Mouse (Mus musculus) skeletal muscle tissue, adult 2 months (tissue): ENCODE measurements at regions not wholly inside any gene's neighbourhood (a gene's known extent, or its start where the extent isn't known, plus 50 kb on each side); places are given as distances from the start of the nearest gene placed in this dataset.
A peak's percentile ranks its signal among the peaks of the same experiment; 100 is the strongest.

Experiments used
- DNase-seq: peaks from one replicate; pipeline ENCODE4 v3.0.0-alpha.2; 2012; ENCODE audit warnings: low read depth, low spot score

GRCm38 (mm10) chr3:52158788-52159260, 53.9 kb upstream of the Maml3 start:
- no peak for DNase-seq

DNA sequence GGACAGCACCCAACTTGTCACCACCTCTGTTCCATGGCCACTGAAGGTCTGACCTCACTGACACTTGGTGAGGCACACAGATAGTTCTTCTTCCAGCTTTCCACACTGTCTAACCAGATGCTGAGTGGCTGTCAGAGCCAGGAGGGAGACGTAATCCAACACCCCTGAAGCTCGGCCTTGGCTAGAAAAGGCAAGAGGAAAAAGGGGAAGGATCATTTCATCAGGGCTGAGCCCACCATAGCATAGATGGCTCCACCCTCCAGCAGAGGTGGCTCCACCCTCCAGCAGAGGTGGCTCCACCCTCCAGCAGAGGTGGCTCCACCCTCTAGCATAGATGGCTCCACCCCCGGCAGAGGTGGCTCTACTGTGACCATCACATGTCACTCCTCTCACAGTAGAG, 56.8 kb upstream of the Maml3 start:
- DNase-seq = no peak

- no peak for DNase-seq
Measured at GRCm38 (mm10) chr3:52163990-52164389, 59.1 kb upstream of the Maml3 start.

DNA sequence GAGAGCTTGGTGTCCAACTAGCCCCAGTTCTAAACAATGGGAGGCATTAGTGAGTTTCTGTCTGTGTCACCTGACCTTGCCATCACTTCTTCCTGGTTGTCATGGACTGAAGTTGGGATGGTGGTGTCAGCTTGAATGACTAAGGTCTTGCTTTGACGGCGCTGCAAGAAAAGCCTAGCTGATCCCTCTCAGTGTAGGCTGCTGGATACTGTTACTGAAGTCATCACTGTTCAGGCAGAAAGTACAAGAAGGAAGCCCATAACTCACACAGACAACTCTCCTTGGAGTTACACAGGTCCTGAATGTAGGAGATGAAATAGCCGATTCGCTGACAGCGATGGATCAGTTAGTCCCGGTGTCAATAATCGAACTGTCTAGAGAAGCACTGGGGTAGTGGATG, 62.5 kb upstream of the Maml3 start:
- DNase-seq = no peak

DNA sequence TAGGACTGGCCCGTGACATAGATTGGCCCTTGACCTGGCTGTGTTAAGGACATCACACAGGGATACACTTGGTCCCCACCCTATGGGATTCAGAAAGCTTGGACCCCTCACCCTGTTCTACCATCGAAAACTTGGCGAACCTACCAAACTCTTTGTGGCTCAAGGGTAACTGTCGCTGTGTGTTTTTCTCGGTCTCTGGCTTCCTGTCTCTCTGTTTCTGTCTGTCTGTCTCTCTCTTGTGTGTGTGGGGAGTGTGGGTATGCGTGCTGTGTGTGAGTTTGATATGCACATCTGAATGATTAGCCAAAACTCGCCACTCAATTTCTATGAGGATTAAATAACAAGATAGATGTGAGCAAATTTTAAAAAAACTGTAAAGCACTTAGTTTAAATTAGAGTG, 66.0 kb upstream of the Maml3 start:
- DNase-seq = no peak

GRCm38 (mm10) chr3:52171303-52171702, 66.4 kb upstream of the Maml3 start:
- no peak for DNase-seq

DNA sequence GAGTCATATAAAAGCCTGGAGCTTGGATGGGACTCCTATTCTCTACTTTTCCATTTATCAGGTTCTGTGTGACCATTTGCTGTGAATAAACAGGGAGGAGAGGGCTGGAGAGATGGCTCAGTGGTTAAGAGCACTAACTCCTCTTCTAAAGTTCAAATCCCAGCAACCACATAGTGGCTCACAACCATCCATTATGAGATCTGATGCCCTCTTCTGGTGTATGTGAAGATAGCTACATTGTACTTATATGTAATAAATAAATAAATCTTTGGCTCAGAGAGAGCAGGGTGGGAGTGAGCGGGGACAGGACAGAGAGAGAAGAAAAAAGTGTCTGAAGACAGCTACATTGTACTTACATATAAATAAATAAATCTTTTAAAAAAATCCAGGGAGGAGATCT, 68.6 kb upstream of the Maml3 start:
- no peak for DNase-seq

DNA sequence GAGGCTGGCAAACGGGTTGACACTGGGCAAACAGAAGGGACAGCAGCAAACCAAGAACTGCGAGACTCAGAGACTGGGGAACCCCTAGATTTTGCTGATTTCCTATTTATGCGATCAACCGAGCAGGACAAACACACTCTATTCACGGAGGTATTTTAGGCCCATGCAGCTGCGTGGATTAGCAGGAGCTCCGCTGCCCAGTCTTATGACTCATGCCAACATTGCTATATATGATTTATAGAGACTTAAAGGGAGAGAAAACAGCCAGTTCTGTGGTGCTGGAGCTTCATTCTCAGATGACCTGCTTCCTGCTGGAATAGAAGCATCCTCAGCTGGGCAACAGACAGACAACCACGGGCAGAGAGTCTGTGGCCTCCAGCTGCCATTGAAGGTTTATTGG, 71.2 kb upstream of the Maml3 start:
- no peak for DNase-seq

GRCm38 (mm10) chr3:52178851-52179250, 74.0 kb upstream of the Maml3 start:
- no peak for DNase-seq

GRCm38 (mm10) chr3:52179686-52180085, 74.8 kb upstream of the Maml3 start:
- peak; percentile 79 for DNase-seq

- DNase-seq = no peak
Measured at GRCm38 (mm10) chr3:52180306-52180705, 75.4 kb upstream of the Maml3 start.

DNA sequence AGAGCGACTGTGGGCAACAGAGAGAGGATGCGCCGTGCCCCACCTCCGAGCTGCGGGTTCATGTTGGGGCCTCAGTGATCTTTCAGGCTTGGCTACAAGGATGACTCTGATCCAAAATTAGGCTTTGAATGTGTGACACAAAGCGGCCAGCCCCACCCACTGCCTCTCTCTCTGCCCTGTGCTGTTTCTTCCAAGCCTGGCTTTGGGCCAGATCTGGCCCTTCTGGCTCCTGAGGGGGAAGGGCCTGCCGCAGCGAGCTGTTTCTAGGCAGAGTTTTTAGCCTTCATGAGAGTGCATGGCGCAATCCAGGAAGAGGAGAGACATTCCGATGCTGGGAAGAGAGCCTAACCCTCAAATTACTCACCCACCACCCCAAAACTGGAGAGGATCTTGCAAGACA, 75.9 kb upstream of the Maml3 start:
- peak; percentile 89 for DNase-seq

GRCm38 (mm10) chr3:52181326-52182101, 76.6 kb upstream of the Maml3 start:
- DNase-seq = no peak

- no peak for DNase-seq
Measured at GRCm38 (mm10) chr3:52184241-52184640, 79.4 kb upstream of the Maml3 start.

DNA sequence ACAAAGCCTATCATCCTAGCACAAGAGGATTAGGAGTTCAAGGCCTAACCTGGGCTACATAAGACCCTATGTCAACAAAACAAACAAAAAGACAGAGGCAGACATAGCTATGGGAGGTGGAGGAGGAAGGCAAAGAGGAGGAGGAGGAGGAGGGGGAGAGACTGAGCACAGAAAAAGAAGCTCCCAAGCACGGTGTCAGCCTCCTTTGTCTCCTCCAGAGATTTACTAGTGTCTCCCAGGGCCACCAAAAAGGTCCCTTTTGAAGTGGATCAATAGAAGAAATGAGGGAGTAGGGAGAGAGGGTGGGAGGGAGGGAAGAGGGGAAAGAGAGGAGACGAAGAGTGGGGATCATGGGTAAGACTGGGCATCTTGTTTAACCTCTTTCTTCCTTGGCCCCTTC, 80.5 kb upstream of the Maml3 start:
- DNase-seq = no peak

DNA sequence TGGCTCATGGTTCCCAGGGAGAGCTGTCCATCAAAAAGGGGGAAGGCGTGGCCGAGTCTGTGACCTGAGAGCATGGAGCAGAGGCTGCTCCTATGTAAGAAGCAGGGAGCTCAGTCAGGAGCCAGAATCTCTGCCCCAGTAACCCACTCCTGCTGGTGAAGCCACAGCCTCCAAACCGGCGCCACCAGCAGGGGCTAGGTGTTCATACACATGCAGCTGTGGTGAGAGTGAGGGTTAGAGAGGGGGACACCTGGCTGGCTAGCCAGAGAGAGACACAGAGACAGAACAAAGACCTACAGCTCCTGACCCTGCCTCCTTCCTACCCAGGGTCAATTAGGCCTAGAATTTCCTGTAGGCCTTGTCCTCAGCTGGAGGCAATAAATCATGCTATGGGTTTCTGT, 80.7 kb upstream of the Foxo1 start:
- no peak for DNase-seq

DNA sequence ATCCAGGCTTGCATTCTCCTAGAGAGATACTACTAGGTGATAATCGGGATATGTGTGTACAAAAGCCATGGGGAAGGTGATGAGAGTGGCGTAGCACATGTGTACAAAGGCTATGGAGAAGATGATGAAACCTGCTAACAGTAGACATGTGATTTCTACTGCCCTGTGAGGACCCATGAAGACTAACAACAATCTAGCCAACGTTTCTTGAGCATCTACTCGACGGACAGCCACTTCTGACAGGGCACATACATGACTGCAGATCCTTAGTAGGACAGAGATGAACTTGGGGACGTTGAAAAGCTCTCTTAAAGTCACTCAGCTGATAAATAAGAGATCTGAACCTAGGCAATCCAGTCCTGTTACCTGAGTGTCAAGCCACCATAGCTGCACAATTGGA, 79.8 kb upstream of the Foxo1 start:
- no peak for DNase-seq

GRCm38 (mm10) chr3:52189016-52189415, 79.1 kb upstream of the Foxo1 start:
- no peak for DNase-seq

- DNase-seq = no peak
Measured at GRCm38 (mm10) chr3:52190021-52190420, 78.1 kb upstream of the Foxo1 start.

DNA sequence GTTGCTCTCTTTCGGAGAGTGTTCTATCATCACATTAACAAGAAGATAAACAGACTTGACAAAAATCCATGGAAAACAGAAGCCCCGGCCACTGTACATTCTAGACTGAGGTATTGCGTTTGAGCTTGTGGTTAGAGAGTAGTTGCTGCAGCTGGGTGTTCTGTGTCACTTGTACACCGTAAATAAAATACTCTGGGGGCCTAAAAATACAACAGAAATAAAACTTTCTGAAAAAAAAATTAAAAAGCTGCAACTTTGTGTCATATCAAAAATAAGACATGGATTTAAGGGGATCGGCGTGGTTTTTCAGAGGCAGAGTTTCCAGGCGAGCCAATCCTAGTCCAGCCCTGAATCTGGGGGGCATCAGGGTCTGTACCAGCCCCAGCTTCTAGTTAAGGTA, 75.1 kb upstream of the Foxo1 start:
- no peak for DNase-seq

GRCm38 (mm10) chr3:52194216-52194615, 73.9 kb upstream of the Foxo1 start:
- no peak for DNase-seq

GRCm38 (mm10) chr3:52195486-52195885, 72.7 kb upstream of the Foxo1 start:
- DNase-seq = no peak

- peak; percentile 66 for DNase-seq
Measured at GRCm38 (mm10) chr3:52196047-52196935, 71.8 kb upstream of the Foxo1 start.
